Mouse (Mus musculus) forebrain, embryonic 11.5 days (tissue): ENCODE results near the gene Gnptab. TPM values are rescaled to one million over a fixed set of nuclear protein-coding genes. Genes with fewer than 3 reads are reported as not detected.

Source experiments
- ATAC-seq: fragments of 200-750 bp; cut with Nextera tagmentation; replicated peaks from 2 replicates; pipeline ENCODE4 v1.8.0; 2017; ENCODE audit warnings: moderate TSS enrichment; ENCODE audit not compliant: low FRiP score
- DNase-seq: peaks from one replicate; pipeline ENCODE4 v3.0.0-alpha.2; 2017; ENCODE audit warnings: low spot score
- H3K27ac ChIP-seq: fragments of 300-500 bp; sonication (generic); 2 replicates; pipeline ENCODE4 v1.5.1; 2014; ENCODE audit warnings: low read depth, low read length
- H3K27me3 ChIP-seq: fragments of 300-500 bp; sonication (generic); 2 replicates; pipeline ENCODE4 v1.6.1; 2014; ENCODE audit warnings: mild to moderate bottlenecking, low read length, mixed read lengths; ENCODE audit not compliant: control insufficient read depth, insufficient read depth
- H3K36me3 ChIP-seq: fragments of 300-500 bp; sonication (generic); 2 replicates; pipeline ENCODE4 v1.6.1; 2014; ENCODE audit warnings: mild to moderate bottlenecking, low read length, moderate library complexity, mixed read lengths; ENCODE audit not compliant: control insufficient read depth, insufficient read depth
- H3K4me1 ChIP-seq: fragments of 300-500 bp; sonication (generic); replicated peaks from 2 replicates; pipeline ENCODE4 v1.6.1; 2014; ENCODE audit warnings: low read length, mixed read lengths; ENCODE audit not compliant: control insufficient read depth, insufficient read depth
- H3K4me2 ChIP-seq: fragments of 300-500 bp; sonication (generic); 2 replicates; pipeline ENCODE4 v1.6.1; 2014; ENCODE audit warnings: low read depth, mild to moderate bottlenecking, low read length, moderate library complexity, mixed read lengths; ENCODE audit not compliant: severe bottlenecking
- H3K4me3 ChIP-seq: fragments of 300-500 bp; sonication (generic); 2 replicates; pipeline ENCODE4 v1.5.1; 2014; ENCODE audit warnings: low read depth, low read length
- H3K9ac ChIP-seq: fragments of 300-500 bp; sonication (generic); 2 replicates; pipeline ENCODE4 v1.6.1; 2014; ENCODE audit warnings: low read length
- H3K9me3 ChIP-seq: fragments of 300-500 bp; sonication (generic); 2 replicates; pipeline ENCODE4 v1.6.1; 2016; ENCODE audit warnings: low read length, mixed read lengths; ENCODE audit not compliant: control insufficient read depth
- WGBS: fragments of 180-500 bp; shearing (Covaris S2); extraction: QIAGEN DNeasy Blood & Tissue Kit; methylation state at CpG from one replicate; pipeline ENCODE4 v1.1.7; 2014; 5-methylcytosine and 5-hydroxymethylcytosine counted together
- polyA plus RNA-seq: library from polyadenylated mRNA; unstranded; fragments of >200 nt; fragmentation: Nextera tagmentation; extraction: Ambion mirVana; gene quantifications from 2 replicates; pipeline ENCODE4 v1.2.1, GENCODE M21; 2014

Gnptab gene
- polyA plus RNA-seq, 1 experiment from 2014 or later = 12.8 TPM

GRCm38 (mm10) chr10:88392181-88392847 lies 13.4 kb downstream of the Gnptab start:
- no peak overlapping the region for H3K27ac ChIP-seq
- no peaks in the 10 kb centered on the region for H3K27me3 ChIP-seq
- H3K36me3 ChIP-seq = no peaks in the 10 kb centered on the region
- ATAC-seq (no peak), DNase-seq (no peak)
- H3K9ac ChIP-seq = no peak overlapping the region
- no peaks in the 10 kb centered on the region for H3K9me3 ChIP-seq
- H3K4me3 ChIP-seq = no peak overlapping the region
- H3K4me2 ChIP-seq = no peak overlapping the region
- H3K4me1 ChIP-seq = no peaks in the 10 kb centered on the region
- WGBS = 91% methylated on average over 9 of the region's 9 CpGs

GRCm38 (mm10) chr10:88398668-88399243 lies 19.8 kb downstream of the Gnptab start:
- Histone ChIP-seq H3K36me3 (no peaks in the 10 kb centered on the region), H3K4me3 (no peak overlapping the region), H3K4me1 (no peaks in the 10 kb centered on the region), H3K9ac (no peak overlapping the region), H3K4me2 (no peak overlapping the region), H3K27ac (no peak overlapping the region), H3K27me3 (no peaks in the 10 kb centered on the region), H3K9me3 (no peaks in the 10 kb centered on the region)
- DNase-seq (no peak), ATAC-seq (no peak)
- WGBS = 93% methylated on average over 6 of the region's 6 CpGs

DNA sequence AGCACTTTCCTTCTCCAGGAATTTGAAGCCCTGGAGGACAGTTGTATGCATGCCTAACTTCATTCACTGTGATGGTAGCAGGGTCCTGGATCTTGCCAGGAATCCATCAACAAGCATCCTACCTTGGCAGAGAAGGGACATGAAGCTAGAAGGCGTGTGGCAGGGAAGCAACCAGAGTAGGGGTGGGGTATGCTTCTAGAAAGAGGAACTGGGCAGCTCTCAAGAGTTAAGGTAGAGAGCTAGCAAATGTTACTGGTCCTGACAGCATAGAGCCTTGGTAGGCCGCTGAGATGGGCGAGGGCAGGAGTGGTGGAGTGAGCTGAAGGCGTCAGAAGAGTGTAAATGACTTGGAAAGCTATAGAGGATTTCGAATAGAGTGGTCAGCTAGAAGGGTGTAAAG lies 20.3 kb downstream of the Gnptab start:
- H3K27me3 ChIP-seq = no peaks in the 10 kb centered on the region
- H3K27ac ChIP-seq = no peak overlapping the region
- H3K4me2 ChIP-seq = no peak overlapping the region
- H3K36me3 ChIP-seq = no peaks in the 10 kb centered on the region
- no peaks in the 10 kb centered on the region for H3K4me1 ChIP-seq
- DNase-seq = no peak
- ATAC-seq = no peak
- H3K9ac ChIP-seq = no peak overlapping the region
- H3K4me3 ChIP-seq = no peak overlapping the region
- 91% methylated on average over 5 of the region's 5 CpGs for WGBS
- H3K9me3 ChIP-seq = no peaks in the 10 kb centered on the region

GRCm38 (mm10) chr10:88403021-88403420 lies 24.1 kb downstream of the Gnptab start:
- 94% methylated on average over 4 of the region's 4 CpGs for WGBS
- Histone ChIP-seq H3K4me1 (no peaks in the 10 kb centered on the region), H3K9me3 (no peaks in the 10 kb centered on the region), H3K27ac (no peak overlapping the region), H3K4me2 (no peak overlapping the region), H3K36me3 (no peaks in the 10 kb centered on the region), H3K27me3 (no peaks in the 10 kb centered on the region), H3K9ac (no peak overlapping the region), H3K4me3 (no peak overlapping the region)
- no peak for ATAC-seq
- no peak for DNase-seq

DNA sequence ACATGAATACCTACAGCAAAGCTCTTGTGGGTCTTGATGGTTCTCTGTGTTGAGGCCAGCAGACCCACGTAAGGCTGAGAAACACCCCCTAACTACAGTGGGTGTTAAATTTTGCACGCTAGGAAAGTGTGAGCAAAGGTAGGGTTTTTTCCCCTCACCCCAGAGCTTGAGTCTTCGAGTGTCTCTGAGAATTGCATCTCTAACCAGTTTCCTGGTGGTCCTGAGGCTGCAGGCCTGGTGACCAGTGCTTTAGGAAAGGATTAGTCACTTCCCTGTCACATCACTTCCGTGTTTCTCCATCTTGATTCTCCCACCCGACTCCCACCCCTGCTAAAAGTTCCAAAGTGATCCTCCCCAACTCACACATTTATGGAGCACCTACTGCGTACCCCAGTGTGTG lies 25.3 kb downstream of the Gnptab start:
- Histone ChIP-seq H3K36me3 (no peaks in the 10 kb centered on the region), H3K27me3 (no peaks in the 10 kb centered on the region), H3K4me3 (no peak overlapping the region), H3K4me2 (no peak overlapping the region), H3K9me3 (no peaks in the 10 kb centered on the region), H3K9ac (no peak overlapping the region), H3K4me1 (no peaks in the 10 kb centered on the region), H3K27ac (no peak overlapping the region)
- 91% methylated on average over 6 of the region's 6 CpGs for WGBS
- no peak for ATAC-seq
- no peak for DNase-seq

- H3K36me3 ChIP-seq = no peaks in the 10 kb centered on the region
- DNase-seq = no peak
- no peak overlapping the region for H3K4me2 ChIP-seq
- ATAC-seq = no peak
- H3K9ac ChIP-seq = no peak overlapping the region
- H3K4me3 ChIP-seq = no peak overlapping the region
- H3K4me1 ChIP-seq = no peaks in the 10 kb centered on the region
- 93% methylated on average over 7 of the region's 7 CpGs for WGBS
- H3K27me3 ChIP-seq = no peaks in the 10 kb centered on the region
- H3K9me3 ChIP-seq = no peaks in the 10 kb centered on the region
- no peak overlapping the region for H3K27ac ChIP-seq
Measured at GRCm38 (mm10) chr10:88405812-88406211, 26.9 kb downstream of the Gnptab start.

- H3K9ac ChIP-seq = no peak overlapping the region
- no peaks in the 10 kb centered on the region for H3K27me3 ChIP-seq
- H3K4me3 ChIP-seq = no peak overlapping the region
- DNase-seq = no peak
- no peaks in the 10 kb centered on the region for H3K36me3 ChIP-seq
- no peaks in the 10 kb centered on the region for H3K4me1 ChIP-seq
- no peak overlapping the region for H3K4me2 ChIP-seq
- WGBS = 91% methylated on average over 12 of the region's 12 CpGs
- ATAC-seq = no peak
- no peaks in the 10 kb centered on the region for H3K9me3 ChIP-seq
- no peak overlapping the region for H3K27ac ChIP-seq
Measured at GRCm38 (mm10) chr10:88407875-88408631, 29.1 kb downstream of the Gnptab start.

- no peaks in the 10 kb centered on the region for H3K9me3 ChIP-seq
- DNase-seq = no peak
- no peaks in the 10 kb centered on the region for H3K4me1 ChIP-seq
- H3K27ac ChIP-seq = no peak overlapping the region
- H3K4me2 ChIP-seq = no peak overlapping the region
- H3K36me3 ChIP-seq = no peaks in the 10 kb centered on the region
- ATAC-seq = no peak
- 66% methylated on average over 2 of the region's 2 CpGs for WGBS
- H3K9ac ChIP-seq = no peak overlapping the region
- no peak overlapping the region for H3K4me3 ChIP-seq
- H3K27me3 ChIP-seq = no peaks in the 10 kb centered on the region
Measured at GRCm38 (mm10) chr10:88409751-88410150, 30.8 kb downstream of the Gnptab start.
